22 mouse cellular contexts compared by ENCODE assay signal in the genomic region with DNA sequence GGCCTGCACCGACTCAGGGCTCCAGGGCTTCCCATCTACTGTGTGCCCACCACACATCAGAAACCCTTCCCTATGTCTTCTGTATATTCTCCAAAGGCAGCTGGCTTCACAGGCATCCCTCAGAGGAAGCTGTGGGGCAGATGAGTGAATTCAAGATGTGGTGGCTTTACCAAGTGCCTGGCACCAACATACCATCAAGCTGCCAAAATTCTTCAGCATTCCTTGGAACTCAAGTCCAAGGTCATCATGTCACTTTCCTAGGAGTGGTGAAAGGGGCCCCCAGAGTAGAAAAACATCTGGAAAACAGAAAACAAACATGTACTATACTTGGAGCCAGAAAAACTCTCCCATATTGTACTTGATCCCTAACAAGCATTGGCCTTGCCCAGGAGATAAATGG. TPM values are rescaled to one million over a fixed set of nuclear protein-coding genes. Genes with fewer than 3 reads are reported as not detected.
DNase-seq lines count a peak whose midpoint lies in the region.
"Had no signal": no experiment of that assay in that cellular context is flagged by ENCODE, and none has a peak within 500 bp of the region (broad histone marks: within the 10 kb centered on the region; RNA-seq: fewer than 3 reads in every experiment).

No protein-coding gene starts in this region.

- DNase-seq in heart, adult 11 months: peak; percentile 66
- no peak for DNase-seq in heart, adult 8-10 months (ENCODE audit: low spot score)
- peak; percentile 36 for DNase-seq in 3T3-L1 (ENCODE audit: low read depth, low spot score)
- DNase-seq in adipocyte (ENCODE audit: low spot score): peak; percentile 14
- no peak for DNase-seq in urinary bladder, postnatal 36 days (ENCODE audit: low spot score in 2 of 2)
- DNase-seq in frontal cortex, postnatal 36 days (ENCODE audit: low spot score in 2 of 2): no peak
- DNase-seq: adrenal gland, postnatal 10 days; B cell, adult 2 months; cerebellum, adult 11 months; cerebellum, adult 2 months; cerebellum, adult 9-11 months; cerebellum, postnatal 25 days; forebrain, postnatal 0 days; gastrocnemius, postnatal 10 days; gastrocnemius, postnatal 36 days; heart, postnatal 10 days; heart, postnatal 36 days; kidney, adult 11 months had no signal

RNA-seq across cellular contexts. Expression of gene Ssu2, which starts 28.5 kb away (rescaled TPM):
- total RNA-seq in heart, adult 8-10 months (2022): 1 to 10 TPM in 3 of 4 experiments, under 1 TPM in 1; 0.94 to 1.7 (median 1.4) TPM
- total RNA-seq: CH12.LX; common myeloid progenitor, adult 5-6 weeks; G1E; granulocyte monocyte progenitor cell, adult 5-6 weeks had no signal

Comparison
In these comparisons a context has a peak if more than half of its experiments do, and no peak if none do; other contexts are left out.
1. DNase-seq: peak in heart, adult 11 months (single experiment), 3T3-L1 (single experiment) and adipocyte (single experiment); none in heart, adult 8-10 months (single experiment), urinary bladder, postnatal 36 days (0 of 2) and frontal cortex, postnatal 36 days (0 of 2).